Mouse (Mus musculus) brown adipose tissue, adult 24 weeks (tissue): ENCODE data around the gene Traf5. TPM values are rescaled to one million over a fixed set of nuclear protein-coding genes. Genes with fewer than 3 reads are reported as not detected.

Experiments used
- H3K27ac ChIP-seq: fragments of 200-500 bp; replicated peaks from 2 replicates; pipeline ENCODE4 v1.5.1; 2012; ENCODE audit warnings: low read depth, mild to moderate bottlenecking, low read length
- H3K4me1 ChIP-seq: fragments of 200-500 bp; 2 replicates; pipeline ENCODE4 v1.6.1; 2012; ENCODE audit warnings: low read length, mixed read lengths; ENCODE audit not compliant: control insufficient read depth, insufficient read depth, insufficient read length
- H3K4me3 ChIP-seq: fragments of 200-500 bp; 2 replicates; pipeline ENCODE4 v1.5.1; 2012; ENCODE audit warnings: low read depth, mild to moderate bottlenecking, low read length, moderate library complexity; ENCODE audit not compliant: insufficient read depth
- polyA plus RNA-seq: library from polyadenylated mRNA; stranded (reverse); fragments of >200 nt; gene quantifications from 2 replicates; pipeline ENCODE4 v1.2.4, GENCODE M21; 2012; ENCODE audit not compliant: missing spikeins, insufficient read depth, insufficient read length

The Traf5 gene
- polyA plus RNA-seq, 1 experiment: 3.1 TPM

GRCm38 (mm10) chr1:192103176-192103575, 10.8 kb upstream of the Traf5 start:
- Histone ChIP-seq H3K27ac (no peak overlapping the region), H3K4me3 (no peak overlapping the region), H3K4me1 (no peaks in the 10 kb centered on the region)

- no peaks in the 10 kb centered on the region for H3K4me1 ChIP-seq
These were observed 9.0 kb upstream of the Traf5 start for GRCm38 (mm10) chr1:192101359-192101758.

GRCm38 (mm10) chr1:192100742-192101141, 8.4 kb upstream of the Traf5 start:
- H3K4me1 ChIP-seq: no peaks in the 10 kb centered on the region
- H3K4me3 ChIP-seq: no peak overlapping the region
- H3K27ac ChIP-seq: no peak overlapping the region

More at GRCm38 (mm10) chr1:192101359-192101758, 9.0 kb upstream of the Traf5 start:
- H3K27ac ChIP-seq: no peak overlapping the region
- no peak overlapping the region for H3K4me3 ChIP-seq

GRCm38 (mm10) chr1:192095626-192096025, 3.3 kb upstream of the Traf5 start:
- no peak overlapping the region for H3K4me3 ChIP-seq
- no peak overlapping the region for H3K27ac ChIP-seq
- H3K4me1 ChIP-seq: no peaks in the 10 kb centered on the region

- Histone ChIP-seq H3K4me1 (no peaks in the 10 kb centered on the region), H3K27ac (no peak overlapping the region), H3K4me3 (no peak overlapping the region)
These were observed 2.3 kb upstream of the Traf5 start for GRCm38 (mm10) chr1:192094451-192095170.

- no peak overlapping the region for H3K27ac ChIP-seq
- H3K4me1 ChIP-seq: peaks cover 4% of the 10 kb centered on the region; the same call in 1 of the 2 replicates
- H3K4me3 ChIP-seq: peak overlapping the region; percentile 94
These were observed 711 bp upstream of the Traf5 start for GRCm38 (mm10) chr1:192092879-192093660.

- Histone ChIP-seq H3K4me1 (peaks cover 6% of the 10 kb centered on the region), H3K27ac (no peak overlapping the region), H3K4me3 (peak overlapping the region; percentile 27)
These were observed 1.4 kb downstream of the Traf5 start for GRCm38 (mm10) chr1:192090689-192091567.

GRCm38 (mm10) chr1:192090281-192090680, 2.1 kb downstream of the Traf5 start:
- 0 out of 2 replicates have a peak overlapping the region, but pooled peaks have one; percentile 0 for H3K4me3 ChIP-seq
- no peak overlapping the region for H3K27ac ChIP-seq
- H3K4me1 ChIP-seq: peaks cover 6% of the 10 kb centered on the region

GRCm38 (mm10) chr1:192089208-192090166, 2.9 kb downstream of the Traf5 start:
- Histone ChIP-seq H3K4me1 (peaks cover 6% of the 10 kb centered on the region), H3K4me3 (no peak overlapping the region), H3K27ac (no peak overlapping the region)

- H3K27ac ChIP-seq: no peak overlapping the region
- H3K4me1 ChIP-seq: peaks cover 6% of the 10 kb centered on the region
- H3K4me3 ChIP-seq: no peak overlapping the region
These were observed 4.3 kb downstream of the Traf5 start for GRCm38 (mm10) chr1:192088011-192088410.

GRCm38 (mm10) chr1:192087098-192087497, 5.3 kb downstream of the Traf5 start:
- H3K4me1 ChIP-seq: peaks cover 6% of the 10 kb centered on the region

GRCm38 (mm10) chr1:192086279-192087037, 5.9 kb downstream of the Traf5 start:
- no peak overlapping the region for H3K27ac ChIP-seq
- H3K4me3 ChIP-seq: no peak overlapping the region
- H3K4me1 ChIP-seq: peaks cover 6% of the 10 kb centered on the region

More at GRCm38 (mm10) chr1:192087098-192087497, 5.3 kb downstream of the Traf5 start:
- no peak overlapping the region for H3K4me3 ChIP-seq
- no peak overlapping the region for H3K27ac ChIP-seq

GRCm38 (mm10) chr1:192085218-192085617, 7.1 kb downstream of the Traf5 start:
- H3K4me3 ChIP-seq: no peak overlapping the region
- H3K27ac ChIP-seq: no peak overlapping the region
- H3K4me1 ChIP-seq: peaks cover 6% of the 10 kb centered on the region
